Mouse (Mus musculus): Measurements from ENCODE around the gene Cnr2.

GRCm38 (mm10) chr4:135922190-135922589 lies 27.0 kb downstream of the Cnr2 start:
- TF ChIP-seq USF1 (IDR thresholded peaks at IDR 0.05; ENCODE audit: low read depth), result no peak
- TF ChIP-seq CTCF (IDR thresholded peaks at IDR 0.05; ENCODE audit: control insufficient read depth, insufficient read depth, insufficient read length), result no peak
- TF ChIP-seq MYOD1 (IDR thresholded peaks at IDR 0.05; ENCODE audit: control insufficient read depth, insufficient read length, low read depth), result no peak
- TF ChIP-seq MYOG (IDR thresholded peaks at IDR 0.05; ENCODE audit: control insufficient read depth, extremely low read depth, insufficient read length), result no peak
- TF ChIP-seq CEBPB (IDR thresholded peaks at IDR 0.05; ENCODE audit: low read depth), result no peak

Data from C2C12 (cell line).